Mouse (Mus musculus) fat pad, adult 2 months (tissue): ENCODE data around the gene Rnf185.

Experiments used
- DNase-seq: peaks from one replicate; pipeline ENCODE4 v3.0.0-alpha.2; 2011; ENCODE audit warnings: low read depth, low spot score; ENCODE audit errors: extremely low read depth

Rnf185 gene

DNA sequence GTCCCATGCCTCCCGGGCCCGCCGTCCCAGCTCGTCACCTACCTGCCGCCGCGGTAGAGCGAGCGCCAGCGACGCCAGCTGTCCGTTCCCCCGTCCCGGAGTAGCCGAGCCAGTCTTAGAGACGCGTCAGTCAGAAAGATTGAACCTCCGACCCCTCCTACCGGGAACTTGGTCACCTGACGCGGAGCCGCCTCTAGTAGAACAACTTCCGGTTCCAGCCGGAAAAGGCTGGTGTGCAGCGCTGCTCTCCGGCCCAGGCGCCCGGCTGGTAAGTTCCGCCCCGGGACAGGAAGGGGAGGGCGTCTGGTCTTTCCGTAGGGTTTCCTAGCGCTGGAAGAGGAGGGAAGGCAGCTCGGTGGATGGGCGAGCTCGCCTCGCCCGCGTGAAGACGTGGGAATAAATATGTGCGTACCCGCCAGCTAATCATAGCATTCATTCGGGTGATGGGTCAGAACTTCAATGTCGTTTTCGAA lies at the start of gene Rnf185:
Gene Rnf185, minus strand, starts transcription at position 197 of the 473 bp plus-strand sequence.
- peak; percentile 58 for DNase-seq

DNA sequence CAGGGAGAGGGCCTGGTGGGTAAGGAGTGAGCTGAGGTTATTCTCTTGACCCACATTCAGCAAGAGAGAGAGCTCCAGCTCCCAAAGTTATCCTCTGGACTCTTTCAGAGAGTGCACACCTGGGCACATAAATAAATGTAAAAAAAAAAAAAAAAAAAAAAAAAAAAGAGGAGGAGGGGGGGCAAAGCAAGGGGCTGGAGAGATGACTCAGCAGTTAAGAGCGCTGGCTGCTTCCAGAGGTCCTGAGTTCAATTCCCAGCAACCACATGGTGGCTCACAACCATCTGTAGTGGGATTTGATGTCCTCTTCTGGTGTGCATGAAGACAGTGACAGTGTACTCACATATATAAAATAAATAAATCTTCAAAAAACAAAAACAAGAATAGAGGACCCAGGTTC lies 45.1 kb upstream of the Rnf185 start:
- DNase-seq = no peak

DNA sequence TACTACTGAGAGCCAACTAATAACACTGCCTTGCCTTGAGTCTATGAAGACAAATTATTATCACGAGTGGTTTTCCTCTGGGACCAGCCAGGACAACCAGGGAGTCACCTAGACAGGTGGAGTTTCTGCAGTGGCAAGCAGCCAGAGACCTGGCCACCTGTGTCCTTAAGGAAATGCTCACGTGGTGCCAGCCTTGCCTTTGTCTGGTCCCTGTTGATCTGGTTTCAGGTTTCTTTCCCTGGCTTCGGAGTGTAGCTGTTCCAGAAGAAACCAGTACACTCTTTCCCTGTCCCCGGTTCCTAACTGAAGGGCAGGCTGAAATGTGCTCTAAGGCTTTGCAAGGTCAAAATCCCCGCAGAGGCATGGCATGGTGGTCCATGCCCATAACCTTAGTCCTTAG lies 44.6 kb upstream of the Rnf185 start:
- no peak for DNase-seq

DNA sequence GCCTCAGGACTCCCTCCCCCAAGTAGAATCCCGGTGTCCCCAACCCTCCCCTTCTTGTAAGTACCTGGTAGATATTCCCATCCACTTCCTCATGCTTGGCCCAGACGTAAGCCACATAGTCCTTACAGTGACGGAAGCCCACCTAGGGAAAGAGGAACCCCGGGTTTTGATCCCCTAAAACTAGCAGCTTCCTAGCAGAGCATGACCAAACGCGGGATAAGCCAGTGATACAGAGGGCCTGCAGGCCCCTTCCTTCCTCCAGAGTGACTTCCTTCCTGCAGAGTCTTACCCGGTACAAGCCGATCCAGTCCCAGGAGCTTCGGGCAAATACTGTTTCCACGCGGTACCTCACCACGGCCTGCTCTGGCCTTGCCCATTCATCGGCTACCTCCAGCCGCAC lies 43.3 kb upstream of the Rnf185 start:
- no peak for DNase-seq

DNA sequence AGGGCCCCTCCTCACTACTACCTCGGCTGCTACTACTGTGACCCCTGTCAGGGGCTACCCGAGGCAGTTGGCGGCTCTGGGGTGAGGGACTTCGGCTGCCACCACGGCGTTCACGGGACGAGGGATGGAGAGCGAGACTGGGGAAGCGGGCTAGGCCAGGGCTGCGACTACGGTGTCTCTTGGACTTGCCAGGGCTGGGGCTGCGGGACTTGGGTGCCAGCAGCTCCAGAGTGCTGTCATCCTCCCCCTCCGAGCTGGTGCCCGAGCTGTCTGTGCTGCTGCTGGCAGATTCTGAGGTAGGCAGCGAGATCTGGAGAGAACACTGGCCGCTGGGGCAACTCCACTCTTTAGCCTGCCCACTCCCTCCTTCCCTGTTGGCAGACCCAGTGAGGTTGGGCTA lies 42.7 kb upstream of the Rnf185 start:
- no peak for DNase-seq

DNA sequence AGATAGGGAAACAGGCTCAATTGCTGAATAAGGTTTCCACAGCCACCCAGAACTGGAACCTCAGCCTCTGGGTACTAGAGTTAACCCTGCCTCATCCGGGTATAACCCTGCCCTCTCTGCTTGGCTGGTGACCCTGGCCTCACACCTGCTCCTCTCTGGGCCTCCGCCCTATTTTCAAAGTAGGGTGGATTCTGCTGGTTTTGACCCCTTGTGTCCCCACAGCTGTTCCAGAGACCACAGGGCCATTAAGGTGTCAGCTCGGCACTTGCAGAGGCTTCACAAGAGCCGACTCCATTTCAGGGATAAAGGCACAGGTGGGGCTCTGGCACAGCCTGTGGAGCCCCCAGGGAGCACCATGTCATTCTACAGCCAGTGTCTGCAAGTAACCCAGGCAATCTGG lies 40.6 kb upstream of the Rnf185 start:
- DNase-seq = no peak

DNA sequence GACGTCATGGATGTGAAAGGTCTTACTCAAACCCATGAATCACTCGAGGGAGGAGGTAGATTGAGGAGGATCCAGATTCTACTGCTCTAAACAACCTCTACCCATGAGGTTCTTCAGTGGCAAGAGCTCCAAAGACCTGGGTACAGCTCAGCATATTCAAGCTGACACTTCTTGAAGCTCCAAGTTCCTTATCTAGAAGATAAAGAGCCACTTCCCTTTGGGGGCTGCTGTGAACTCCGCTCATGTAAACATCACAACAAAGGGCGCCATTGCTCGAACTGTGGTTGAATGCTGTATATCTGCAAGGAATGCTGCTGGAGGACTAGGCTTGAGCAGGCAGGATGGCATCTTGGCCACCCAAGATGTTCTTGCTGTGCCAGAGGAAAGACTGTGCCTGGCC lies 36.9 kb upstream of the Rnf185 start:
- DNase-seq = no peak

DNA sequence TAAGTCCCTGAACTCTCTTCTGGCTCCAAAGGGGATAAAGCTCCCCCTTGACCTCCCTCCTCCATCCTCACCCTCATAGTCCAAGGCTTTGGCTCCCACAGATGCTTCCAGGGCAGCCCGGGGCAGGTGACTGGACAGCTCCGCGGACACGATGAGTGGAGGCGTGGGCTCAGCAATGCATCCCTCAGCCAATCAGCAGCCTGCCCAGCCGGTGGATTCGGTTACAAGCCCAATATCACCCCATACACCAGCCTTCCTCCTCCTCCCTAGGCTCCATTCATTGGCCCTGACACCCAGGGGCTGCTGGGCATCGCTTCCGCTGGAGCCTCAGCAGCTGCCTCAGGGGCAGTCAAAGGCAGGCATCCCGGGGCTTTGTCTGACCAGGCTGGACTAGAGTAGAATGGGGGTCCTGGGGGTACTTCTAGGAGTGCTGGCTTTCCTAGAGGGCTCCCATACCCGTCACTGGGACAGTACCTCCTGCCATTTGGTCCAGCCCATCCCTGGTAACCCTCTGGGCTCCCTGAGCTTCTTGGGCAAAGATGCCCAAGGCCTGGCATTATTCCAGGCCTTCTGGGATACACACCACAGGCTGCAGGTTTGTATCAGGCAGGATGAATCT lies 35.9 kb upstream of the Rnf185 start, which contains the start of gene Pla2g3:
Gene Pla2g3, plus strand, starts transcription at position 333 of the 619 bp plus-strand sequence.
- no peak for DNase-seq

DNA sequence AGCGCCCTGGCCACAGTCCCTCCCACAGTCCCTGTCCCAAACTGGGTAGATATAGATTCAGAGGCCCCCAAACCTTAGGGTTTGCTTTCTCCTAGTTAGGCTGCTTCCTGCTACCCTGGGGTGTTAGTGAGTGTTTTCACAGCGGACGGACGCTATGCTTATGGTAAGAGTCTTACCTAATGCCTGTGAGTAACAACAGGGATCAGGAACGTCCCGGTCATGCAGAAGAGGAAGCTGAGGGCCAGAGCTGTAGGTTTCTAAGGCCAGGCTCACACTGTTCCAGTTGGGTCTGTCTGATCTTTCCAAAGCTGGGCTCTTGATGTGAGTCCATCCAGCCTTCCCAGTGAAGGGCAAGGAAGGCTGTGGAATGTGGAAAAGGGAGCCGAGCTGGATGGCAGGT lies 34.2 kb upstream of the Rnf185 start:
- DNase-seq = no peak

DNA sequence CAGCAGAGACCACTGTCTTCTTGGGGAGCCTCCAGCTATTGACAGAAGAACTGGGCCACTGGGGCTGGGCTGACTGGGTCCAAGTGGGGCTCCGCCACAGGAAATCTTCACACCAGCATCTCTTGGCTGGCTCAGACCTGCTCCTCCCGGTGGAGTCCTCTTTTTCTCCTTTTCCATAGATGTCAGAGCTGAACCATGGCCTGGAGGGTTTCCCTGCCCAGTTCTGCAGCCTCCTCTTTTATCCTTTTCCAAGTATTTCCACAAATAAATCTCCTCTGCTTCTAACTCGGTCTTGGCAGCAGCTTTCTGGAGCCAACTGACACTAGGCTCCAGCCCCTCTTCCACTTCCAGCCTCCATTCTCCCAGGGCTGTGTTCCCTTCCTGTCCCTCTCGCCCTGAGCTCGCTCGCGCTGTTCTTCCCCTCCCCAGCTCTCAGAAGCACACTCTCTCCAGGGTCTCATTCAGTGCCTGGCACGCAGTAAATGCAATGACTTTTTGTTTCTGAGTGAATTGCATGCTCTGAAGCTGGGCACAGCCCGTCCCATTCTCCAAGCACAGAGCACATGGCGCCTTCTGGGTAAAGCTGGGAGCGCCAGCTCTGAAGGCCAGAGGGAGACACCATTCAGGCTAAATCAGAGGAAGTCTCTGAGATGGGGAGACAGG lies 31.9 kb upstream of the Rnf185 start:
- DNase-seq = no peak

DNA sequence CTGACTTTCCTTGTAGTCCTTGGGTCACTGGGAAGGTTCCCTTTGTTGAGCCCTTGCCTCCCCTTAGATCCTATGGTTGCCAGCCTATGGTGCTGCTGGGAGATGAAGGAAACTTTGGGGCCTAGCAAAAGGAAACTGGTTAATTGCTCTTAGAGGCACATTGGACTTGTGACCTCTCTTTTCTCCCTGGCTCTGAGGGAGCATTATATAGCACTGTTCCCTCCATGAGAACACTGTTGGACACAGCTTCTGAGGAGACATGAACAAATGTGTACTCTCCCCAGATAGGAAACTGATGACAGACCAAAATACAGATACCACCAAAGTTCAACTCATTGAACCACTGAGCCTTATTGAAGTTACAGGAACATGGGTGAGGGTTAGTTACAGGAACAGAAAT lies 23.3 kb upstream of the Rnf185 start:
- no peak for DNase-seq

DNA sequence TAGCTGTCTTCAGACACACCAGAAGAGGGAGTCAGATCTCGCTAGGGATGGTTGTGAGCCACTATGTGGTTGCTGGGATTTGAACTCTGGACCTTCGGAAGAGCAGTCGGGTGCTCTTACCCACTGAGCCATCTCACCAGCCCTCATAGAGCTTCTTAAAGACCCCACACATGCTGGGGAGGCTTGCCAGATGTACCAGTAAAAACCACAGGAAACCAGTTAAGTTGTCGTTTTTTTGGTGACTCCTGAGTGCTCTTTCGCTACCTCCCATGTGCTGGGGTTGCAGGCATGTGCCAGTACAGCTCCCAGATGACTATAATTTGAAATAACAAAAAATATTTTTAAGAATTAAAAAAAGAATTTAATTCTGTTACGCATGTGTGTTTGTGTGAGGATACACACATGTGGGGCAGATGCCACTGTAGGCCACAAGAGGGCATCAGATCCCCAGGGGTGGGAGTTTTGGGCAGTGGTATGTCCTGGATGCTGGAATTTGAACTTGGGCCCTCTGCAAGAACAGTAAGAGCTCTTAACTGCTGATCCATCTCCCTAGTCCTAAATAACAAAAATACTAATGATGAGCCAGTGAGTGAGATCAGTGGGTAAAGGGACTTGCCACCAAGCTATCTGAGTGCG lies 22.4 kb upstream of the Rnf185 start:
- DNase-seq = no peak

DNA sequence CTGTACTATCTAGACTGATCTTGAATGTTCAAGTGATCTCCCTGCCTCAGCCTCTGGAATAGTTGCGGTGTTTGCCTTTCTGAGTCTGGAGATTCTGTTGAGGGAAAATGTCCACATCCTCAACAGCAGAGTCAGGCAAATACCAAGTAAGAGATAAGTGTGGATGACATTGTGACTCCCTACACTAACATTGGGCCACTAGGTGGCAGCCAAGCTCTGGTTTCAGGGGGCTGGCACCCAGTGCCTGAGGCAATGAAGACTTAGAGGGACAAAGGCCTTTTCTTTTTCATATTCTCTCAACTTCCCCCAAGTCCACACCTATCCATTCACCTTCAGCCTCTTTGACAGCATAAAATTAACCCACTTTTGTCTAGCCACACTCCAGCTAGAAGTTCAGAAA lies 20.3 kb upstream of the Rnf185 start:
- no peak for DNase-seq

DNA sequence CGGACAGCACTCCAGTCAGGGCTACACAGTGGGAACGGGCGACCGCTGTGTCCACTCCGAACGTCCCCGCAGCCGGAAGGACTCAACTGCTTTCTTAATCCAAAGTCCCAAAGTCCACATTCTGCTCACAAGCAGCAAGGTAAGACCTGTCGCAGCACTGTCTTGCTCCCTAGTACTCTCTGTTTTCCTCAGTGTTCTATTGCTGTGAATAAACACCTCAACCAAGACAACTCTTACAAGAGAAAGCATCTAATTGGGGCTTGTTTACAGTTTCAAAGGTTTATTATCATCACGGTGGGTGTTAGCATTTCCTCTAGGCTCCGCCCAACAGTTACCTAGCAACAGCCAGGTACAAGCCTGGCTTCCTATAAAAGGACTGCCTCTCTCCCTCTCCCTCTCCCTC lies 19.3 kb upstream of the Rnf185 start:
- no peak for DNase-seq

DNA sequence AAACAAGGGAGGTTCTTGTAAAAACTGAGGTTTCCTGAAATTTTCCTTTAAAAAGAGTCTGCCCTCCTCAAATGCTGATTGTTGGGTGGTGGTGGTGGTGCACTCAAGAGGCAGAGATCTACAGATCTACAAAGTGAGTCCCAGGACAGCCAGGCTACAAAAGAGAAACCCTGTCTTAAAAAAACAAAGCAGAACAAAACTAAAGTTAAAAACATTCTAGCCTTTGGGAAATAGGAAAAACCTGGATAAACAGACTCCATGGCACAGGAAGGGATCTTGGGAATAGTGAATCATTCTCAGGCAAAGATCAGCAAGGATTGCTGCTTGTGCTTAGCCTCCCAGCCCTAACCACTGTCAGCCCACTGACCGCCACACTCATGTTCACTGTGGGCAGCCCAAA lies 10.7 kb upstream of the Rnf185 start:
- DNase-seq = no peak

DNA sequence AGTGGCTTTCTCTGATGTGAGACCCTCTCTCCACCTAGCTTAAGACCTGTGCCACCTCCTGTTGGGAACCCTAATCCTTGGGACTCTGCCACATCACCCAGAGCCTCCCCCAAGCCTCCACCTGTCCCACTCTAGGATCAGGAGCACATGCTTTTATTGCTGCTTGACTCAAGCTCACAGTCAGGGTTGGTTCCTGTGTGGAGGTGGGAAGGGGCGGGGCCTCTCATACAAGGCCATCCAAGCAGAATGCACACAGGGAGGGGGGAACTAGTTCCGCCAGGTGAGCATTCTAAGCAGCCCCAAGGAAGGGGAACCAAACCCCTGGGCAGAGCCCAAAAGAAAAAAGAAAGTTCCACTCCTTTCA lies 6.9 kb upstream of the Rnf185 start:
- DNase-seq = no peak

DNA sequence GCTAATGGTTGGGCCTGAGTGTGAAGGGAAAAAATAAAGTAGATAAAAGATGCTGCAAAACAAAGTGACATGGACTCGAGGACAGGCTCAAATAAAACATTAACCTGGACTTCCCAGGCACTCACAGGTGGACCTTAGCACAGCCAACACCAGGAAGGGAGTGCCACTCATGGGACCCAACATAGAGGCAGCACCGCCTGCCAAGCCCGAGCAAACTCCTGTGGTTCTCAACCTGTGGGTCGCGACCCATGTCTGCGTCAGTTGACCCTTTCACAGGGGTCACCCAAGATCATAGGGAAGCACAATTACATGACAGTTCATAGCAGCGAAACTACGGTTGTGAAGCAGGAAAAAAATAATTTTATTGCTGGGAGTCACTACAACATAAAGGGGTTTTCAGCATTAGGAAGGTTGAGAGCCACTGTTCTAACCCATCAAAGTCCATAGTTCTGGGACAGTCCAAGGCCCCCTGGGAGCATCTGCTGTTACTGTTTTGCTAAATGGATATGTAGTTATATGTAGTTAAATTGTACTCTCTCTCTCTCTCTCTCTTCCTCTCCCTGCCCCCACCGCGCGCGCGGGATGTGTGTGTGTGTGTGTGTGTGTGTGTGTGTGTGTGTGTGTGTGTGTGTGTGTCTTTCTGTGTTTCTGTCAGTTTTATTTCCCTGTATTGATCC lies 6.4 kb upstream of the Rnf185 start:
- DNase-seq = no peak

DNA sequence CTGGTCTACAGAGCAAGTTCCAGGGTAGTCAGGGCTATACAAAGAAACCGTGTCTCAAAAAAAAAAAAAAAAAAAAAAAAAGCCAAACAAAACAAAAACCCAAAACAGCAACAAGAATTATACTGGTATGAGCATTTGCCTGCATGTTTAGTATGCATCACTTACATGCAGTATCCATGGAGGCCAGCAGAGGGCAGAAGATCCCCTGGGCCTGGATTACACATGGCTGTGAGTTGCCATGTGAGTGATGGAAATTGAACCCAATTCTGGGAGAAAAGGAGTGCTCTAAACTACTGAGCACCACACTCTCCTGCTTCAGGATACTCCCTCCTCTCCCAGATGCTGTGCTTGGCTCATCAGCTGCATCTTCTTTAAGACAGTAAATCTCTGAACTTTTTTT lies 4.2 kb upstream of the Rnf185 start:
- no peak for DNase-seq

DNA sequence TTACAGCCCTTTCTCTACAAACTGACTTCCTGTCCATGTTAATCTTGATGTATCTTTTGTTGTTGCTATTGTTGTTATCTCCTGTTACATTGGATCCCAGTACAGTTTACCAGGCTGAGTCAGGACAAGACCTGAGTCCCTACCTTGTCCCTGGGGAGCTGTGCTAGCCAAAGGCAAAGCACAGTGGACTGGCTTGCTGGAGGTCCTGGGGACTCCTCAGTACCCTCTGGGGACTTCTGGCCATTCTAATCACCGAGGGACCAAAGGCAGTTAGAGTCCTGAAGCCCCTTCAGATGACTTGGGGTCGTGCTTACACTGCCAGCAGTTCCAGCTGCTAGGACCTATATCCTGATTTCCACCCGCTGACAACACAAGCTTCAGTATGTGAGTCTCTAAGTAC lies 2.3 kb upstream of the Rnf185 start:
- no peak for DNase-seq

DNA sequence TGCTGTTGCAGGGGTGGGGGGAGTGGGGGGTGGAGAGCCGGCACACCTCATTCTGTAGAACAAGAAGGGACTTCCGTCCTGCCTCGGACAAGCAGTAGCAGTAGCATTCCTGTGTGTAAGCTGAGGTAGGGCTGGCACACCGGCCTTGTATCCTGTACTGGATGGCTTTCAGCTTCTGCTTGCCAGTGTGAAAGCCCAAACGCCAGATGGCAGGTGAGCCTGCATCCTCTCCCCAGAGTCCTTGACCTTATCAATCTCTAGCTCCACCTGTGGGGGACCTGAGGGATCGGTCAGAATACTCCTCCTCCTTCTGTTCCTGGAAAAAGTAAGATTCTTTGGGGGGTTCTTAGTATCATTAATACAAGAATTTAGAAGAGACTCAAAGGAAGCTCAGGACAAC lies 1.3 kb upstream of the Rnf185 start:
- DNase-seq = no peak

DNA sequence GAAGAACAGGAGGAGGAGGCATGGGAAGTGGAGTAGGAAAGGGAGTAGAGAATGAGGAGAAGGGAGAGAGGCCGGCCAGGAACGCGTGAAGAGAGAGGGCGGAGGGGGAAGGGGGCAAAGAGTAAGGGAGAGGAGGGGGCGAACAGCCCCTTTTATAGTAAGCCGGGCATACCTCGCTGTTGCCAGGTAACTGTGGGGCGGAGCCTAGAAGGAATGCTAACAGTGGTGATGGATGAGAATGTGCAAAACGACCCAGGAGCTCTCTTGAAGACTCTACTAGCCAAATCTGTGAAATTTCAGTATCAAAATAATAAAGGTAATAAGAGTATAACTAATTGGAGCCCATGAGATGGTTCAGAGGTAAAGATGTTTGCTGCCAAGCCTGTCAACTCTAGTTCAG lies 606 bp upstream of the Rnf185 start:
- DNase-seq = no peak

DNA sequence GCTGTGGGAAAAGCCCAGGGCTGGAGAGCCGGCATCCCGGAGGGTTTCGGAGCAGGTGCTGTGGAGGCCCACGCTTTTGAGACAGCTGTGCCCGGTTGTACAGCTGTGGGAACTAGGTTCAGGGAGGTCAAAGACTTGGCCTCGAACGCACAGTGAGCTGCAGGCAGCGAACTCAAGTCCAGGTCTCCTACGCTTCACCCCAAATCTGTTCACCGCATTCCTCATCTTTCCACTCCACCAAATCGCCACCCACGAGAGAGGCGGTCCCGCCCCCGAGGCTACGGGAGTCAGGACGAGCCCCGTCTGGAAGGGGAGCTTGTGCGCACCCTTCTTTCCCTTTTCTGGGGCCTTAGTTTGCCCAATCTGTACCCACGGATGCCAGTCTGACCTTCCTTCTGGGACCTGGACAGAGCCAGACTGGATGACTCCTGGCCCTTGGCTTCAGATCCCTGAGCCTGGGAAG lies 431 bp downstream of the Rnf185 start:
- no peak for DNase-seq
